Mouse (Mus musculus) kidney, adult 9 months (tissue): ENCODE results near the gene Gm20388.

Experiments
- DNase-seq: peaks from one replicate; pipeline ENCODE4 v3.0.0; 2022

Gene Gm20388

DNA sequence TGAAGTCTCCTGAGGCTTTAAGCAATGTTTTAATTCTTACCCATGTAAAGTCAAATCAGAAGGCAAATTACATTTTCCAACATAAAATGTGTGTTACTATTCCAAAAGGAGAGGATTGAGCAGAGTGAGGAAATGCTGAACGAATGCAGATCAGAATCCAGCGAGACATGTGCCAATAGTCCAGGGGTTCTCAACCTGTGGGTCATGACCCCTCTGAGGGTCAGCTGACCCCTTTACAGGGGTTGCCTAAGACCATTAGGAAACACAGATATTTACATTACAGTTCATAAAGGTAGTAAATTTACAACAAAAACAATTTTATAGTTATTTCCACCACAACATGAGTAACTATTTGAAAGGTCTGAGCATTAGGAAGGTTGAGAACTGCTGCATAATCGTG is 2480.1 kb downstream of the Gm20388 start:
- no peak for DNase-seq

DNA sequence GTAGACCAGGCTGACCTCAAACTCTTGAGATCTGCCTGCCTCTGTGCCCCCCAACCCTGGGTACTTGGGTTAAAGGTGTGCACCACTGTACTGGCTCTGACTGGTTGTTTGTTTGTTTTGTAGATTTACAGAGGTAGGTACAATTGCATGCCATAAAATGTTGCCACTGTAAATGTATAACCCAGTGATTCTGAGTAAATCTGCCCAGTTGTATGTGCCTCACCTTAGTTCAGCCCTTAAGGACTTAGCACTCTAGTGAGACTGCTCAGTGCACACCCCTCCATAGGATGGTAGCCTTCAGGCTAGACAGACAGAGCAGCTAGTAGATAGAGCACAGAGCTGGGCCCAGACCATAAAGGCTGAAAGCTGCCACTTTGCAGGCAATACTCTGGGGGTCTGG is 2483.1 kb downstream of the Gm20388 start:
- DNase-seq = no peak

DNA sequence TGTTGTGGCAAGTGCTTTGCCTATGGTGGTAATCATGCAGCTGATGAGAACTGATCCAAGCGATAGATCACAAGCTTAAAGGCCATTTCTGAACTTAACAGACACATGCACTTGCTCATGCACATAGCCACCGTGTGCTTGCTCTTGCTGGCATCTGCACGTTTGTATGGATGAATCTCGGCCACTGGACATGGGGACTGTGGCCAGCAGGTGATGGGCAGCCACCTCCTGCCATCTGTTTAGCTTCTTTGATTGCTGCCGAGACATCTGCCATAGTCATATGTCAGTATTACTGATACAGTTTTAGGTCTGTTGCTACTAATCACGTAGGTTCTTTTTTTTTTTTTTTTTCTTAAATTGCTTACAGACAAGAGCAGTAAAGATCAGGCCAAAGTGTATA is 2484.7 kb downstream of the Gm20388 start:
- DNase-seq = no peak

DNA sequence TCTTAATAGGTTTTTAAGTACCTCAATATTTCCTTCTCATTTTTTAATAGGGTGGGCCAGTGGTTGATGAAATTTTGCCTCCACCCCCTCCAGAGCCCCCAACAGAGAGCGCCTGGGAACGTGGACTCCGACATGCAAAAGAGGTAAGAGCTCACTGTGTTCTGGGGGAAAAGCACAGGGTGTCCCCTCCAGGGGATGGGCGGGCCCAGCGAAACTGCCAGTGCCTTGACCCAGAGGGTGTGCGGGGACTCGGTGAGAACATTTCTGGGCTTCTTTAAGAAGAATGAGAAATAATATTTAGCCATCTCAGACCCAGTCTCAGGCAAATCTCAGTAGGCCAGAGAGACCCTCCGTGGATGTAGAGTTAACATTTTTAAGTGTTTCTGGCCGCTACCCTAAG is 2487.5 kb downstream of the Gm20388 start:
- DNase-seq = no peak

DNA sequence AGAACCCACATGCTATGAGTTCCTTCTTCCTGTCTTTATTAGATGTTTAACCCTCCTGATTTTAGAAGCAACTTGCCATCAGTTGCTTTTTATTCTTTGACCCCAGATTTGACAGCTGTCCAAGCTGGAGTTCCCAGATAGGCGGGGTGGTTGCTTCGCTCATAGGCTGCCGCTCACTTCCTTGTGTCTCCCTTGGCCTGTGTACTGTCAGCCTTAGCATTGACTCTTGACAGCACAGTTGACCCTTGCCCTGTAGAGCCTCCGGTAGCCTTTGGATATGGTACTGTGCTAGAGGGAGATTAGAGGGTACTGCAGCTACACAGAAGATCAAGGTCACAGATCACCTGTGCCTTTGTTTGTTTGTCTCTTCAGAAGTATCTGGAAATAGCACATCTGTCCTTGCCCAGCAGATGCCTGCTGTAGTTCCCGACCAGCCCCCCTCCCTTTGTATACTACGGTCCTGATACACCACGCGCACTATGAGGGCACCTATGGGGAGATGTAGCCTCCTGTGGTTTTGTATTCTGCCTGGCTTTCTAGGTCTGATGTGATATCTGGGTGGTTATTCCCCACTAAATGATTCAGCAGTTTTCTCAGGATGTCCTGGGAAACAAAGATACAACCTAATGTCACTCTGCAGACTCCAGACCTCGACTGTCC is 2494.6 kb downstream of the Gm20388 start:
- DNase-seq = peak; percentile 85

DNA sequence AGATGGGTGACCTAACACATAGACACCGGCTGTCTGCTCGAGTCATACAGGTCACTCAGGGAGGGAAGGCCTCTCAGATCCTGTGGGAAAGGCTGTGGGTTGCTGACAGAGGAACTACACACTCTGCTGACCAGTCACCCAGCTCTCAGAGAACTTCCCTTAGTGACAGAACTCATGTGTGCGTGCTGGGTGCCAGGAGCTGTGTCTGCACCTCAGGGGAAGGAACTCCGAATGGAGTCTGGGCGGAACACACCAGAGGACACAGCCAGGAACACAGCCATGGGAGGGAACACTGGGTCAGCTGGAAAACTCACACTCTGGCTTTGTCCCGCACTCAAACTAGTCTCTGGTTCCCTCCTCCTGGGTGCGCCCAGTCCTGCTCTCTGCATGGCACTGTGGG is 2497.0 kb downstream of the Gm20388 start:
- DNase-seq = no peak

DNA sequence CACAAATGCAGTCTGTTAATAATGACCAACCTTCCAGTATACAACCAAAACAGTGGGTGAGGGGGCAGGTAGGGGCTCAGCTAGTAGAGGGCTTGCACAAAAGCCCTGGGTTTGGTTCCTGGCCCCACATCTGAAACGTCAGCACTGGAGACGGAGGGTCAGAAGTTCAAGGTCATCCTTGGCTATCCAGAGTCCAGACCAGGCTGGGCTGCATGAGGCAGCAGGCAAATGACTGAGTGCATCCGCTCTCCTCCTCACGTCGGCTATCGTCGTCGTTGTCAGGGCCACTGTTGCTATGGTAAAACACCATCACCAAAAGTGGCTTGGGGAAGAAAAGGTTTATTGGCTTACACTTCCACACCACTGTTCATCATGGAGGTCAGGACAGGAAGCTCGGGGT is 2503.7 kb downstream of the Gm20388 start:
- no peak for DNase-seq

DNA sequence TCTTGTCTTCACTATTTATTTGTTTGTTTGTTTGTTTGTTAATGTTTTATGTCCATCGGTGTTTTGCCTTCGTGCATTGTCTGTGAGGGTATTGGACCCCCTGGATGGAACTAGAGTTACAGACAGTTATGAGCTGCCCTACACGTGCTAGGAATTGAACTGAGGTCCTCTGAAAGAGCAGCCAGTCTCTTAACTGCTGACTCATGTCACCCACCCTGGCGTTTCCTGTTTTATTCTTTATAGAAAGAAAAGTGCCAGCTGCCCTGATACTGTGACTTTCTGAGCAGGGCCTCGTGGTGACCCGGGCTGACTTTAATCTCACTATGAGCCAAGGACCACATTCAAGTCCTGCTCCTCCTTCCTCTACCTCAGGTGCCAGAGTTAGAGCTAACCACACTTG is 2504.9 kb downstream of the Gm20388 start:
- no peak for DNase-seq

DNA sequence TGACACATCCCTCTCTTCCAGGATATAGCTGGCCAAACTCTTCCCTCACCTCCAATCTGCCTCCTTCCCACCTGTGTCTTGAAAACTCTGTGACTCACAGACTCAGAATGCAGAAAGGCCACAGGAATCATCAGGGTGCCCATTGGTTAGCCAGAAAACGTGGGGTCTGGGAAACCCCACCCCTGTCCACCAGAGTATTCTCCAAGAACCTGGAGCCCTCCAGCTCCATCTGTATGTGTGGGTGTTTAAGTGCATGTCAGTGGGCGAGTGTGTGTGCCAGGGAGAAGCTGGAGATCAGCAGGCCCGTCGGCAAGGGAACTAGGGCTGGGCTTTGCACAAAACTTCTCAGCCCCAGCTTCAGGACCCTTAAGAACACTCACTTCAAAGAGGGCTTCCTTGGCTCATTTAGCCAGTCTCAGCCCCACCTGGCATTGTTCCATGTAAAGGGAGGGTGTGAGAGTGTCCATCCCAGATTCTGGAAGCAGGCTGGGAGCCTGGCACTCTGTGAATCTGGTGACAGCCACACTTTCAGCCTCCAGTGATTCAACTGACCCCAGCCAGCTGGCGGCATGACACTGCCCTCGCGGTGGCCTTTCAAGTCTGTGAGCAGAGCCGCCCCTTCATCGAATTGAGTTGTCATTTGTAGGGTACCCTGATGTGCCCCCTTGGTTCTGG is 2509.4 kb downstream of the Gm20388 start:
- no peak for DNase-seq

DNA sequence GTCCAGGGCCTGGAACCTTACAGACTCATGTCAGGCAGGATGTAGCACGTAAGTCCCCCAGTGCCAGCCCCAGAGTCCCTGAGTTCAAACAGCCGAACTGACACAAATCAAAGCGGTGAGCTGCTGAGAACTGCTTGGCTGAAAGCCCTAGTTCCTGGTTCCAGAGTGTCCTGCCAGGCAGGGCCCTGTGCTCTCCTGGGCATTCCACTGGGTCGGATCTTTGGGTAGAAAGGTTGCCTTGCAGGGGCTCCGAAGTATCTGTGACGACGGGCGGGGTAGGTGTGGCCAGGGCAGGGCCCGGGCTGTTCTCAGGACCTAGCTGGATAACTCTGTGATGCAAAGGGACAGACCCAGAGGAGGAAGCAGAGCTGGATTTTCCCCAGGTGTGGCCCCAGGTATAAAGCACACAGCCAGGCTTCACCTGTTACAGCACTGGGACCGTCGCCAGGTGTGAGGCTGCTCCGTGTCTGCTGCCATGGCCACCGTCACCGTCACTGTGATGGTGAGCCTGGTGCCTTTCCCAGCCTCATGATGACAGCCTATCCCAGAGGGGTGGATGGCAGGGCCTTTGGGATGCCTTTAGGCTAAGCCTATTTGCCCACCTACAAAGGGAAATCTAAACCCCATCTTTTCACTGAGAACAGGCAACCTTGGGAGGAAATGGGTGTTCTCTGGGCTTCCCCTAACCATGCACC is 2510.9 kb downstream of the Gm20388 start, which contains the start of gene Il17c:
Il17c (plus strand) TSS at position 645 of the 695 bp plus-strand sequence.
- DNase-seq = peak; percentile 63

DNA sequence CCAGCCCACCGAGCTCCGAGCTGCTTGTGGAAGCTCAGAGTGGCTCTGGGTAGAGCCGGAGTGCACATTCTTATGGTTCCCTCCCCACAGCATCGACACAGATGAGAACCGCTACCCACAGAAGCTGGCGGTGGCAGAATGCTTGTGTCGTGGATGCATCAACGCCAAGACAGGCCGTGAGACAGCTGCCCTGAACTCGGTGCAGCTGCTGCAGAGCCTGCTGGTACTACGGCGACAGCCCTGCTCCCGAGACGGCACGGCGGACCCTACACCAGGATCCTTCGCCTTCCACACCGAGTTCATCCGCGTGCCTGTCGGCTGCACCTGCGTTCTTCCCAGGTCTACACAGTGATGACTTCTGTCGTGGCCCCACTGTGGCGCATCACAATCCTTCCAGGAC is 2512.6 kb downstream of the Gm20388 start:
- DNase-seq = no peak

DNA sequence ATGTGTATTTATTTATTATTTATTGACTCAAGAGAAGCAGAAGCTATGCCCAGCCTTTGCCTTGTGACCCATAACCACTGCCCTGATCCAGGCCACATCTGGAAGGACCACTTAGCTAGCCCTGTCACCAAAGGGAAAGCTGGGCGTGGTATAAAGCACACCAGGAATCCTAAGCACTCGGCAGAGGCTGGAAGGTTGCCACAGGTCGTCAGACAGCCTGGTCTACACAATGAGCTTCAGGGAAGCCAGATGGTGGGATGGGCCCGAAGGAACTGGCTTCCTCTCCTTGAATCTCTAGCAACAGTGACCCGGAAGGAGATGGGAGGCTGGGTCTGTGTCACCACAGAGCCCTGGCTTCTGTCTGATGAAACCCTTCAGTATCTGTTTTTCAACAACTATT is 2513.0 kb downstream of the Gm20388 start:
- DNase-seq = peak; percentile 40

DNA sequence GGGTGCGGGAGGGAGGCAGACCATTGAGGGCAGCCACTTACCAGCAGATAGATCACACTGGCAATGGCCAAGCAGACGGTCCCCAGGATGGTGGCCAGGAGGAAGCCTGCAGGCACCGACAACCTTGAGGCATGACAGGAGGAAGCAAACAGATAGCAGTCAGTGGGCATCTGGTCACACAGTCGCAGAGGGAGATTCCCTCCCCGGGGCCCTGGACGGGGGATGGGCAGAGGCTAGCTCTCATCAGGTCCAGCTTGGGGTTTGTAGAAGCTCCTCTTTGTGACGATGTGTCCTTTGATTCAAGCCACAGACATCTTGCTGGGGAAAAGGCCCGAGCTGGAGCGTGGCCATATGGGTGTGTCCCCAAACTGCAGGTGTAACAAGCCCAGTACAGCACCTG is 2515.5 kb downstream of the Gm20388 start:
- no peak for DNase-seq

DNA sequence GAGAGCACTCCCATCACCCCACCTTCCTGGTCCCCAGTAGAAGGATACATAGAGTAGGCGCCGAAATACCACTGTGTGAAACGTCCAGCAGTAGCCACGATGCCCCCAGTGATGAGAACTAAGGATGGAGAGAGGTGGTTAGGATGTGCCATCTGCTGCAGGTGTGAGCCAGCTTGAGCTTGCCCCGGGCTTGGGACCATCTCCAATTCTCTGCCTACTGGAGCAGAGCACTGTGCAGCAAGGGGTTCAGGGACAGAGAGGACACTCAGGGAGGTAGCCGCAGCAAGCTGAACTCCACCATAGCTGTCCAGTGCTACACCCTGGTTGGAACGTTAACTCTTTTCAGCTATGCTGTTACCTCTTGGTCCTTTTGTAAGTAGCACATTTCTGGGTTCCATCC is 2517.0 kb downstream of the Gm20388 start:
- DNase-seq = no peak

DNA sequence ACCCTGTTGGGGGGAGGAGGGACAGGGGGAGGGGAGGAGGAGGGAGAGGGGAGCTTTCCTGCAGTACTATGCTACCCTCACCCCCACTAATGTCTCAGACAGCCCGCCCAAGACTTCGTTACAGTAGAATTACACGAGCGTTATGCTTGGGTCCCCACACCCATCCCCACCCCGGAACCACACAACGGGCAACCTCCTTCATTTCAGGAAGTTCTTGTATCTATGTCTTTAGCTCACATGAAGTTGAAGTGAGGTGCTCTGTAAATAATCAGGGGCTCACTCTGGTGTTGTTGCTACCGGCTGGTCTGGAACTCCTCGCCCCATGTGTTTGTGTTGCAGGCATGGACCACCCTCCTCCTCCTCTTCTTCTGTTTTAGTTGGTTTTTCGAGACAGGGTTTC is 2517.5 kb downstream of the Gm20388 start:
- DNase-seq = no peak

DNA sequence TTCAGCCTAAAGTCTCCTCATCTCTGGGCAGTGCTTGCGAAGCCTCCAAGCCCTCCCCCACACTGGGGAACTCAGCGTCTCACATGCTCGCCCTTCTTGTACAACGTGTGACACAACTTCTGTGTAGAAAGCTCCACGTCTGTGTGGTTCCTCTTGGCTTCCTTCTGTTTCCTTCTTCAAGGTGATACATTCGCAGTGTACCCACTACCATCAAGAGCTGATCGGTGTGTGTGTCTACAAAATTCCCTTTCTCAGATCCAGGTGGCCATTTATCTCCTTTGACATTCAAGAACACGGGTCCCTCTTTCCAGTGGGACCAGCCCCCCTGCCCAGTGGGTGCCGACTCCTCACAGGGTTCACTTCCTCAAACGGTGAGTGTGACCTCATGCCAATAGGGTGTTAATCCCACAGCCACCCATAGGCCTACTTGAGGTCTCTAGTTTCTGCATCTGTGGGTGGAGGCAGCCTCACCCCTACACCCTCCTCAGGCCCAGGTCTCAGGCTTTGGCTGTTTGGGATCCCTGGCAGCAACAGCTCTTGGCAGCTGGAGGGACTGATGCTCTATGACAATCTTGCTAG is 2519.5 kb downstream of the Gm20388 start:
- DNase-seq = peak; percentile 43

DNA sequence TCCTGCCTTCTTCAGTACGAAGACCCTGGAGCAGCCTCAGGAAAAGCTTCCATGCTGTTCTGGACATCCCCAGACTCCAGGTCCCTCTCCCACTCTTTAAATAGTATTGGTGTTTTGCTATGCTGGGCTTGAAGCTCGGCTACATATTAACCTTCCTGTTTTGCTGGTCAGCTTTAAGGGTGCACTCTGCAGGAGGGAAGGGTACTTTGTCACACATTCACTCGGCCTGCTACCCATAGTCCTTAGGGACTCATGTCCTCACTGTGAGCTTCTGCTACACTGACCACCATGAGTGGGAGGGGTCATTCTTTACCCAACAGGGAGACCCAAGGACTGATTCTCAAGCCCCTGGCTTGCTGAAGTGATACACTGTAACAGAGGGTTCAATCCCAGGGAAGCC is 2520.0 kb downstream of the Gm20388 start:
- peak; percentile 88 for DNase-seq

DNA sequence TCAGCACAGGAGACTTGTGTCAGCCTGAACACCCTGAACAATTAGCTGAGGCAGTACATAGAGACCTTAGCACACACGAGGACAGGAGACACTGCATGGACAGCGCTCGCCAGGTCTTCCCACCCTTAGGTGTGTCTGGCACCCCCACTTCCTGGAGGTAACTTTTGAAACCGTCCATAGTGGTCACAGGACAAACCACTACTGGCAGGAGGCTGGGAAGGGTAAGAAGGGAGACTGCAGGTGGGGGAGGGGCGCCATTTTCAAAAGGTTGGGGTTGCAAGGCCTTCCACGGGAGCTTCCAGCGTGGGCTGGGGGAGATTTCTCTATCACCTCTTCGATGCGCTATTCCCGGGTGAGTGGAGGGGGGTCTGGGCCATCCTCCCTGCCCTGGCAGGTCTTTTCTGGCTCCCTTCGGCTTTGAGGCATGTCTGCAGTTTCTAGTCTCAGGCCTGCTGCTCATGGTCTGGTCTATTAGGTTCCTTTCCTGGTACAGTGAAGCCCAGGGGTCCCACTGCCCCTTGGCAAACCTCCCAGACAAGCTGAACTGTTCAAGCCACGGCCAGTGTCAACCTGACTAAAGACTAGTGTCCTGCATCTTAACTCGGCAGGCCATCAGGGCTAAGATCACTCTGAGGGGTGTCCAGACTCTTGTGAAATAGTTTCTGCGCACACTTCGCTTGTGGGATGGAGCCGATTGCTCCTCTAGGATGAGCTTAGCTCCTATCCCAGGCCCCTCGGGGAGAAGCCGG is 2521.2 kb downstream of the Gm20388 start:
- DNase-seq = peak; percentile 62

DNA sequence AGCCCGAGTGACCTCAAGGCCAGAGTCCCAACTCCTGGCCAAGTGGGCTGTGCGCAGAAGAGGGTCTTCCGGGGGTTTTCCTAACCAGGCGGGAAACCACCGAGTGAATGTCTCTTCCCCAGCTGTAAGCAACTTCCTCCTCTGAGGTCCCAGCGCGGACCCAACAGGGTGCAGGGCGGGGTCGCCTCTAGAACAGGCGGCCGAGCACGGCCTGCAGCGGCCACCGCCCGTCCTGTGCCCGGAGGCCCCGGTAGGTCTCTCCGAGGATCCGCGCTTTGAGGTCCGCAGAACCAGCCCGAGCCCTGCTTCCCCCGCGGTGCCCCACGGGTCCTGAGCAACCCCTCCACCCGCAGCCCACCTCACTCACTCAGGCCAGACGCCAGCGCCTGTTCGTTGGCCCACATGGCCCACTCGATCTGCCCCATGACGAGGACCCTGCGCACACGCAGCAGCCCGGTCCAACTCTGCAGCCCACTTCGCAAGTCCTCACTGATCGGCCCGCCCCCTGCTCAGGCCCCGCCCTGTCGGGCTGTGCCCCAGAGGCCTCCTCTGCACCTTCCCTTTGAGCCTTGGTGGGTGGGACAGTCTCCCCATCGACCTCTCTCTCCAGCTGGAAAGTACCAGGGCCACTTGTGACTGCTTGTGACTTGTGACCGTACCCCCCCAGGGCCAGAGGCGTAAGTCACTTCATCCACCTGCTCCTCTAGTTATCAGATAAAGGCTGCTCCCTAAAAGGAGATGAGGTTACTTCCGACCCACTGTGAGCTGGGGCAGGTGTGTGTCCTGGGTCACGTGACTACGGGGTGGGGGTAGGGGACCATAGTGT is 2522.0 kb downstream of the Gm20388 start, which contains the start of gene Cyba:
Cyba (minus strand) TSS at position 488 of the 826 bp plus-strand sequence.
- DNase-seq = peak; percentile 90

DNA sequence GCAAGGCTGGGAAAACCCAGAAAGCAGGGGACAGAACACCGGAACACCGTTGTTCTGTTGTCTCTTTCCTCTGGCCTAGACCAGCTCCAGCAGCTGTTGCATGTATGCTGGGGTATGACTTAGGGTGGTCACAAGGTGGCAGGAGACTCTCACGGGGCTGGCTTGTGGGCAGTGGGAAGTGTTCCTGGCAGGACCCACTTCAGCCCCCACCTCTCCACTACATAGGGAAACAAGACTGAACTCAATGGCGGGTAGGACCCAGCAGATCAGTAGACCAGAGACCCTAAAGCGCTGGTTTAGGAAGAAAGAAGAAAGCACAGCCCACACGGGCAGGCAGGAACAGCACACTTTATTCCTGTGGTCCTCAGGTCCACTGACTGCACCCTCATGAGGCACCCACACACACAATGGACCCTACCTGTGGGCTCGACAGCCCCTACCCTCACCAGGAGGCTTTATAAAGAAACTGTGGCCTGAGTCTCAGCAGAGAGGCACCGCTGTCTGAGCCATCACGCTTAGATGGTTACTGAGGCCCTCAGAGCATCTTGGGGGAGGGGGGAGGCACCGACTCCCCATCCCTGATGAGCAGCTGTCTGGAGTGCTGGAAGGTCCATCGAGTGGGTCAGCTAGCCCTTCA is 2522.7 kb downstream of the Gm20388 start:
- no peak for DNase-seq

DNA sequence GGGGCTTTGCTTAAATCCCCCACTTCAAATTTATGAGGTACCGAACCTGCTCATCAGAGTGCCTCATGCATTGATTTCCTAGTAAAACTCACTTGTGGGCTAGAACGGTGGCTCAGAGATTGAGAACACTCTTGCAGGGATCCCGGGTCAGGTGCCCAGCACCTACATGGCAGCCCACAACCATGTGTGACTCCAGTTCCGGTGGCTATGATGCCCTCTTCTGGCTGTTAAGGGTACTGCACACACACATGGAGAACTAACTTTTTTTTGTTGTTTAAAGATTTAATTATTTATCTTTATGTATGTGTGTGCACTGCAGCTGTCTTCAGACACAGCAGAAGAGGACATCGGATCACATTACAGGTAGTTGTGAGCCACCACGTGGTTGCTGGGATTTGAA is 2524.7 kb downstream of the Gm20388 start:
- DNase-seq = no peak

DNA sequence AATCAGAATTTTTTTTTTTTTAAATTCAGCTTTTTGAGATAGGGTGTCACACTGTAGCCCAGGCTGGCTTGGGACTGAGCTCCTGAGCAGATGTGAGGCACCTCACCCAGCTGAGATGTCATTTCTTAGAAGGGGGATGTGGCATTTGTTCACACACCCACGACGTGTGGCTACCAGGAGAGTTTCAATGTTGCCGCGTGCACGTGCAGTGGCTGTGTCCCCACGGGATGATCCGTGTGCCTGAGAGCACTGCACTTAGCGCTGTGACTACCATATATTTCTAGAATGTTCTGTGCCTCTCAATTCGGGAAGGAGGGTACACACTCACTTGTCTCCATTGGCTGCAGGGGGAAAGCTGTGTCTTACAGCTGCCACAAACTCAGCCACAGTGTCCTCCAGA is 2525.5 kb downstream of the Gm20388 start:
- no peak for DNase-seq
